Mouse (Mus musculus) telencephalon, adult 2 months (tissue): ENCODE measurements at regions not wholly inside any gene's neighbourhood (a gene's known extent, or its start where the extent isn't known, plus 50 kb on each side); places are given as distances from the start of the nearest gene placed in this dataset.
"Not testable (repeated sequence)": the region's sequence is repeated elsewhere in the genome, so short reads cannot be mapped to it uniquely, and the experiment has no call there.

Experiments
- DNase-seq: peaks from one replicate; pipeline ENCODE4 v3.0.0-alpha.2; 2011; ENCODE audit warnings: low read depth, low spot score

- DNase-seq, result no peak
Observed at GRCm38 (mm10) chr17:83039563-83039962, 175.5 kb upstream of the Pkdcc start.

- no peak for DNase-seq
Observed at GRCm38 (mm10) chr17:83044515-83044914, 170.6 kb upstream of the Pkdcc start.

- no peak for DNase-seq
Observed at GRCm38 (mm10) chr17:83049972-83050535, 165.0 kb upstream of the Pkdcc start.

GRCm38 (mm10) chr17:83050591-83051197, 164.4 kb upstream of the Pkdcc start:
- DNase-seq, result no peak

GRCm38 (mm10) chr17:83052613-83053140, 162.4 kb upstream of the Pkdcc start:
- no peak for DNase-seq

- no peak for DNase-seq
Observed at GRCm38 (mm10) chr17:83057832-83058231, 157.3 kb upstream of the Pkdcc start.

GRCm38 (mm10) chr17:83061843-83062242, 153.2 kb upstream of the Pkdcc start:
- no peak for DNase-seq

GRCm38 (mm10) chr17:83063848-83064247, 151.2 kb upstream of the Pkdcc start:
- DNase-seq, result no peak

GRCm38 (mm10) chr17:83064376-83064775, 150.7 kb upstream of the Pkdcc start:
- DNase-seq, result not testable (repeated sequence)

GRCm38 (mm10) chr17:83069246-83069645, 145.8 kb upstream of the Pkdcc start:
- DNase-seq, result no peak

- DNase-seq, result no peak
Observed at GRCm38 (mm10) chr17:83071746-83072145, 143.3 kb upstream of the Pkdcc start.

GRCm38 (mm10) chr17:83072175-83072574, 142.9 kb upstream of the Pkdcc start:
- DNase-seq, result no peak

GRCm38 (mm10) chr17:83074893-83075292, 140.2 kb upstream of the Pkdcc start:
- no peak for DNase-seq

GRCm38 (mm10) chr17:83077737-83078600, 137.1 kb upstream of the Pkdcc start:
- DNase-seq, result no peak

GRCm38 (mm10) chr17:83078601-83079360, 136.3 kb upstream of the Pkdcc start:
- no peak for DNase-seq

GRCm38 (mm10) chr17:83079361-83079685, 135.8 kb upstream of the Pkdcc start:
- no peak for DNase-seq

GRCm38 (mm10) chr17:83081729-83082128, 133.4 kb upstream of the Pkdcc start:
- no peak for DNase-seq

- no peak for DNase-seq
Observed at GRCm38 (mm10) chr17:83083521-83083920, 131.6 kb upstream of the Pkdcc start.

- no peak for DNase-seq
Observed at GRCm38 (mm10) chr17:83085792-83086475, 129.2 kb upstream of the Pkdcc start.

- DNase-seq, result no peak
Observed at GRCm38 (mm10) chr17:83086703-83087102, 128.4 kb upstream of the Pkdcc start.

GRCm38 (mm10) chr17:83088471-83088870, 126.6 kb upstream of the Pkdcc start:
- DNase-seq, result no peak
